Mouse (Mus musculus): ENCODE results near the gene Ppp1r15b. TPM values are rescaled to one million over a fixed set of nuclear protein-coding genes. Genes with fewer than 3 reads are reported as not detected.

The Ppp1r15b gene
- polyA plus RNA-seq, 1 experiment from 2014 or later, result 44.9 TPM

DNA sequence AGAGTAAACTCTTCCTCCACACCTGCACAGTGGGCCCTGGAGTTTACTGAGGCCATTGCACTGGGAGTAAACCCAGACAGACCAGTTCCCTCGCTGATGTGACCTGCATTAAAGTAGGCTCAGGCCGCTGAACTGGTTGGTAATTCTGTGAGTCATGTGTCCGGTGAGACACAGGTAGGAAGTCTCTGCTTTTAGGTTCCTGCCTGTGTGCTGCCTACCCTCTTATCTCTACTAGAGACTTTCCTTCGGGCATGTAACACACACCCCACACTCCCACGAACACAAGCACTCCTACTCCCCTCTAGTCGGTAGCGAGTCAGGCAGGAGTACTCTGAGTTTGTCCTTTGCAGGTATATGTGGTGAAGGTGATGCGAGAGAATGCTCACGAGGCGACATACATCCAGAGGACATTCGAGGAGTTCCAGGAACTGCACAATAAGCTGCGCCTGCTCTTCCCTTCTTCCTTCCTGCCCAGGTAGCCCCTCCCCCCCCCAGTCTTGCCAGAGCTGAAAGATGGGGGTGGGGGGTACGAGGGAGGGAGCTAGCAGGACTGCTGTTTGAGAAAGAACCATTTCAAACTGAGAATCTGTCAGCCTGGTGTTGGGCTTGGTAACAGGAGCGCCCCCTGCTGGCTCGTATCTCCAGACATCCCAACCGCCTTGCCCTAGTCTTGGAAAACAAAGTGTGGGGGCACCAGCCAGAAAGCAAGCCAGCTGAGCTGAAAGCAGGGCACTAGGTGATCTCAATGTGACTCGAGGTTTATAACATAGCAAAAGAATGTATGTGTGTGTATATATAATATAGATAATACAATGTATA, 29.8 kb upstream of the Ppp1r15b start:
- H3K4me3 ChIP-seq, result no peak overlapping the region
- peaks cover 4% of the 10 kb centered on the region for H3K4me1 ChIP-seq
- no peaks in the 10 kb centered on the region for H3K9me3 ChIP-seq
- no peaks in the 10 kb centered on the region for H3K27me3 ChIP-seq (ENCODE audit: insufficient read depth, poor library complexity, severe bottlenecking)
- peak; percentile 89 for DNase-seq (ENCODE audit: low spot score)
- H3K27ac ChIP-seq, result no peak overlapping the region
- WGBS, result 40% methylated on average over 17 of the region's 17 CpGs
- H3K36me3 ChIP-seq, result peaks cover 96% of the 10 kb centered on the region

DNA sequence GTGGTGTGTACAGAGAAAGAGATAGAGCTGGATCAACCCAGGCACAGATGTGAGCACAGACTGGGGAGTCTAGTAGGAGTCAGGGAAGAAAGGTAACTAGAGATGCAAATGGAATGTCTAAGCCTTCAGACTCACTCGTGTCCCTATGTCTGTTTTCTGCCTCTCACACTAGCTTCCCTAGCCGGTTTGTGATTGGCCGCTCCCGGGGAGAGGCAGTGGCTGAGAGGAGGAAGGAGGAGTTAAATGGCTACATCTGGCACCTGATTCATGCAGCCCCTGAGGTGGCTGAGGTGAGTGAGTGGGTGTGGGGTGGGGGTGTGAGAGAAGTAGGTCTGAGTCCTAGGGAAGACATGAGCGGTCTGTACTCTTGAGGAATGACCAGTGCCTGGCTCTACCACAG, 28.8 kb upstream of the Ppp1r15b start:
- Histone ChIP-seq H3K36me3 (peaks cover 95% of the 10 kb centered on the region), H3K4me1 (peaks cover 4% of the 10 kb centered on the region), H3K9me3 (no peaks in the 10 kb centered on the region), H3K4me3 (no peak overlapping the region), H3K27me3 (ENCODE audit: insufficient read depth, poor library complexity, severe bottlenecking) (no peaks in the 10 kb centered on the region), H3K27ac (no peak overlapping the region)
- DNase-seq (ENCODE audit: low spot score), result no peak
- 80% methylated on average over 5 of the region's 5 CpGs for WGBS

DNA sequence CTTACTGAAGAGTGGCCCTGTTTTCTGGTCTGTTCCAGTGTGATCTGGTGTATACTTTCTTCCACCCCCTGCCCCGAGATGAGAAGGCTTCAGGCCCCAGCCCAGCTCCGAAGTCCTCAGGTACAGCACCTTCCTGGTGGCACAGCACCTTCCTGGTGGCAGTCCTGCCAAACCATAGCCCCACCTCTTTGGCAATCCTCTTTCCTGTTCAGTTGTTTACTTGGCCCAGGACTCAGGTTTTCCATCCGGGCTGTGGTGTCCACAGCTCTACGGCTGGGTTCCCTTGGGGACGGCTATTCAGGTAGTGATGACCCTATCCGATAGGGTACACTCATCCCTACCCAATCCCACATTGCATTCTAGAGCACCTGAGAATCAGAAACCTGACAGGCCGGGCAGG, 27.6 kb upstream of the Ppp1r15b start:
- Histone ChIP-seq H3K9me3 (no peaks in the 10 kb centered on the region), H3K4me3 (no peak overlapping the region), H3K27me3 (ENCODE audit: insufficient read depth, poor library complexity, severe bottlenecking) (no peaks in the 10 kb centered on the region), H3K4me1 (peaks cover 4% of the 10 kb centered on the region), H3K27ac (no peak overlapping the region), H3K36me3 (peaks cover 87% of the 10 kb centered on the region)
- DNase-seq (ENCODE audit: low spot score), result no peak
- 89% methylated on average over 7 of the region's 7 CpGs for WGBS

DNA sequence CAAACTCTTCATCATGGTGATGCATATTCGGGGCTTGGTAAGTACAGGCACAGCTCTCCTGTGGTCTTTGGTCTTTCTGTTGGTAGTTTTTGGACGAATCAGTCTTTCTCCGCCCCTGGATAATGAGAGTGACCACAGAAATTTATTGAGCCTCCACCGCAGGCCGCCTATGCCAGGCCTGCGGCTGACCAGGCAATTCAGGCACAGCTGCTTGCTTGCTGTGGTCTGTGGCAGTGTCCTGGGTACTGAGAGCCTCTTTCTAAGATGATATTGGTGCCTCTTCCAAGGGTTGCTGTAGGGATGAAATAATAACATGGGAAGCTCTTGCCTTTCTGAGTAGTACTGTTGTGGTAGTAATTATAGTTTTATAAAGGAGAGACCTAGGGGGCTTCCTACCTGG, 27.1 kb upstream of the Ppp1r15b start:
- no peak overlapping the region for H3K4me3 ChIP-seq
- WGBS, result 92% methylated on average over 6 of the region's 6 CpGs
- H3K27ac ChIP-seq, result no peak overlapping the region
- no peaks in the 10 kb centered on the region for H3K9me3 ChIP-seq
- H3K4me1 ChIP-seq, result peaks cover 4% of the 10 kb centered on the region
- DNase-seq (ENCODE audit: low spot score), result no peak
- no peaks in the 10 kb centered on the region for H3K27me3 ChIP-seq (ENCODE audit: insufficient read depth, poor library complexity, severe bottlenecking)
- peaks cover 81% of the 10 kb centered on the region for H3K36me3 ChIP-seq

DNA sequence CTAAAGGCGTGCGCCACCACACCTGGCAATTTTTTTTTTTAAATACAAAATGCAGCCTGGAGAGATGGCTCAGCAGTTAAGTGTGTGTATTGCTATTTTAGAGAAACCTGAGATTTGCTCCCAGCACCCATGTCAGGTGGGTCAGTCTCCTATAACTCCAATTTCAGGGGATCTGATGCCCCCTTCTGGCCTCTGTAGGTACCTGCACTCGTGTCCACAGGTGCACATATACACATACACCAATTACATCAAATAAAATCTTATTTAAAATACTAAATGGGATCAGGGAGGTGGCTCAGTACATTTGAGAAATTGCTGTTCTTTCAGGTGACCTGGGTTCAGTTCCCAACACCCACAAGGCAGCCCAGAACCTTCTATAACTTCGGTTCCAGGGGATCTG, 14.8 kb upstream of the Ppp1r15b start:
- H3K27me3 ChIP-seq (ENCODE audit: insufficient read depth, poor library complexity, severe bottlenecking), result no peaks in the 10 kb centered on the region
- WGBS, result 89% methylated on average over 4 of the region's 4 CpGs
- no peak overlapping the region for H3K4me3 ChIP-seq
- H3K36me3 ChIP-seq, result peaks cover 2% of the 10 kb centered on the region; the same call in 1 of the 2 replicates
- peaks cover 8% of the 10 kb centered on the region; the same call in 1 of the 2 replicates for H3K4me1 ChIP-seq
- H3K27ac ChIP-seq, result no peak overlapping the region
- DNase-seq (ENCODE audit: low spot score), result no peak
- no peaks in the 10 kb centered on the region for H3K9me3 ChIP-seq

DNA sequence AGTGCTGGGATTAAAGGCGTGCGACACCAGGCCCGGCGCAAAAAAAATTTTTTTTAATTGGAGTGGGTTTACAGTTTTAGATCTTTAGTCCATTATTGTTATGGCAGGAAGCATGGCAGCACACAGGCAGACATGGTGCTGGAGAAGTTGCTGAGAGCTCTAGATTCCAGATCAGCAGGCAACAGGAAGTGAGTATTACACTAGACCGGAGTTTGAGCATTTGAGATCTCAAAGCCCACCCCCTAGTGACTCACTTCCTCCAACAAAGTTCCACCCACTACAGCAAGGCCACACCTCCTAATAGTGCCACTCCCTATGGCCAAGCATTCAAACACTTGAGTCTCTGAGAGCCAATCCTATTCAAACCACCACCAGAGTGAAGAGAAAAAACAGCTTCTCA, 12.8 kb upstream of the Ppp1r15b start:
- no peaks in the 10 kb centered on the region for H3K9me3 ChIP-seq
- H3K27me3 ChIP-seq (ENCODE audit: insufficient read depth, poor library complexity, severe bottlenecking), result no peaks in the 10 kb centered on the region
- H3K27ac ChIP-seq, result no peak overlapping the region
- no peak for DNase-seq (ENCODE audit: low spot score)
- peaks cover 12% of the 10 kb centered on the region for H3K4me1 ChIP-seq
- no peak overlapping the region for H3K4me3 ChIP-seq
- 91% methylated on average over 5 of the region's 5 CpGs for WGBS
- no peaks in the 10 kb centered on the region for H3K36me3 ChIP-seq

DNA sequence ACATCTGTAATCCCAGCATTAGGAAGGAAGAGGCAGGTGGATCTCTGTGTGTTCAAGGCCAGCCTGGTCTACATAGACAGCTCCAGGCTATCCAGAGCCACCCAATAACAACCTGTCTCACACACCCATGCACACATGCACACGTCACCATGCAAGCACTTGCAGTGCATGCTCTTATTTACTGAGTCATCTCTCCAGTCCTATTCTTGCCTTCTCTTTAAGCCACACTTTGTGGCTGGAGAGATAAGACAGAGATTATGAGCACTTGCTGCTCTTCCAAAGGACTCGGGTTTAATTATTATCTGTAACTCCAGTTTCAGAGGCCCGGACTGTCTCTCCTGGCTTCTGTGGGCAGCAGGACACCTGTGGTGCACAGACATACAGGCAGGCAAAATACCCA, 12.1 kb upstream of the Ppp1r15b start:
- Histone ChIP-seq H3K4me1 (peaks cover 12% of the 10 kb centered on the region), H3K4me3 (no peak overlapping the region), H3K27ac (no peak overlapping the region), H3K9me3 (no peaks in the 10 kb centered on the region), H3K36me3 (no peaks in the 10 kb centered on the region), H3K27me3 (ENCODE audit: insufficient read depth, poor library complexity, severe bottlenecking) (no peaks in the 10 kb centered on the region)
- peak; percentile 84 for DNase-seq (ENCODE audit: low spot score)
- 40% methylated on average over 3 of the region's 3 CpGs for WGBS

DNA sequence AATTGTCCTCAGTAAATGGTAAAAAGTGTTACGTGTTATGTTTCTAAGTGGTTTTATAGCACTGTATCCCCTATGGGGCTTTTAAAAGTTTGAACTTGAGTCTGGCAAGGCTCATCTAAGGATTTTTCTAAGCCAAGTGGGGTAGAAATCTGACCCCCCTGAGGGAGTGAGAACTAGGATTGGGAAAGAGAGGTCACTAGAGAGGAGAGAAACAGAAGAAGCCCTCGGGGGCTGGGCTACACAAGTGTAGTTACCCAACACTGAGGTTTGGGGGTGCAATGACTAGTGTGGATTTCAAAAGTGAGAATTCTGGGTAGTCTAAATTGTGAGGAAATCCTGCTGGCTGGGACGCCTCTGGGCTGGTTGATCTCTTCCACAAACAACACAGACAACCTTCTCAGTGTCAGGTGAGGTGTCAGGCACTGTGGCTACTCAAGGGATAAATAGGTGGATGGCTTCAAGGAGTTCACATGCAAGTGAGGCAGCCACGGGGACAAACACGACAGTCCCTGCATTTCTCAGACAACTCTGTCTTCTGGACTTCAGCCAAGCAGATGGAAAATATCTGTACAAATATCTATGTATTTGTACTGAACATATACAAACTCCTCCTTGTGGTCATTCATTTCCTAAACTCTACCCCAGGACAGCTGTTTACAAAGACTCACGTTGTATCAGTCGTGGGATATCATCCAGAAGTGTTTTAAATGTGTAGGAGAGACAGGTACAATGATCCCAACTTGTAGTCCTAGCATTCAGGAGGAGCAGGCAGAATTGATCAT, 10.8 kb upstream of the Ppp1r15b start:
- Histone ChIP-seq H3K9me3 (no peaks in the 10 kb centered on the region), H3K27me3 (ENCODE audit: insufficient read depth, poor library complexity, severe bottlenecking) (no peaks in the 10 kb centered on the region), H3K27ac (0 out of 2 replicates have a peak overlapping the region, but pooled peaks have one; percentile 16), H3K36me3 (no peaks in the 10 kb centered on the region), H3K4me3 (no peak overlapping the region), H3K4me1 (peaks cover 12% of the 10 kb centered on the region)
- DNase-seq (ENCODE audit: low spot score), result no peak
- WGBS, result 62% methylated on average over 7 of the region's 7 CpGs

DNA sequence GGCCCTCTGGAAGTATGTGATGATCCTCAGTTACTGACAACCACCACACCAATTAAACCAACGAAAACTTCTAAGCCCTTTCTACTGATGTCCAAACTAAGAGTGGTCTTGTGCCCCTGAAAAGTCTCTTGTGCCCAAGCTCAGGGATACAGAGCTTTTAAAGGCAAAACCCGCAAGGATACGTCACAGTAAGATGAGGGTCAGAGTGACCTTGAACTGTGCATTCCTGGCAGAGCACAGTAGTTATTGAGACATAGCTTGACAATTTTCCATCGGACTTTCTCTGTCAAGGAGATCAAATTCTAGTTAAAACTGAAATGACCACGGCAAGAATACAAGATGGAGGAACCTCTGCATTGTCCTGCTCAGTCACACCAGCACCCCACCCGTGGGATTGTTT, 9.7 kb upstream of the Ppp1r15b start:
- no peaks in the 10 kb centered on the region for H3K27me3 ChIP-seq (ENCODE audit: insufficient read depth, poor library complexity, severe bottlenecking)
- peaks cover 12% of the 10 kb centered on the region for H3K4me1 ChIP-seq
- H3K4me3 ChIP-seq, result no peak overlapping the region
- 57% methylated on average over 6 of the region's 6 CpGs for WGBS
- no peak for DNase-seq (ENCODE audit: low spot score)
- no peaks in the 10 kb centered on the region for H3K9me3 ChIP-seq
- H3K27ac ChIP-seq, result peak overlapping the region; percentile 48
- no peaks in the 10 kb centered on the region for H3K36me3 ChIP-seq

DNA sequence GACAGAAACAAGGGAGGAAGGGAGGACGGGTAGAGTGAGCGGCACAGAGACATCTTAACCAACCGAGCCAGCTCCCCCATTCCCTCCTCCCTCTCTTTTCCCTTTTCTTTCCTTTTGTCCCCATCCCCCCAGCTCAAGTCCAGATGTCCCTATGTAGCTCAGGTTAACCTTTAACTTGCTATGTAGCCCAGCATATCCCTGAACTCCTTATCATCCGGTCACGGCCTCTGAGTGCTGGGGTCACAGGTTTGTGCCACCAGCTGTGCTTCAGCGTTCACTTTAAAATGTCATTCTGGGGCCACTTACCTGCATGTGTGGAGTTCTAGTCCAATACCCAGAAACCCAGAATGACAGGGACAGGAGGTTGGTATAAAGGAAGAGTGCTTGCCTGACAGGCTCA, 6.8 kb upstream of the Ppp1r15b start:
- Histone ChIP-seq H3K9me3 (no peaks in the 10 kb centered on the region), H3K27me3 (ENCODE audit: insufficient read depth, poor library complexity, severe bottlenecking) (no peaks in the 10 kb centered on the region), H3K36me3 (no peaks in the 10 kb centered on the region), H3K4me3 (no peak overlapping the region), H3K4me1 (peaks cover 8% of the 10 kb centered on the region), H3K27ac (no peak overlapping the region)
- WGBS, result 73% methylated on average over 6 of the region's 6 CpGs
- DNase-seq (ENCODE audit: low spot score), result no peak

DNA sequence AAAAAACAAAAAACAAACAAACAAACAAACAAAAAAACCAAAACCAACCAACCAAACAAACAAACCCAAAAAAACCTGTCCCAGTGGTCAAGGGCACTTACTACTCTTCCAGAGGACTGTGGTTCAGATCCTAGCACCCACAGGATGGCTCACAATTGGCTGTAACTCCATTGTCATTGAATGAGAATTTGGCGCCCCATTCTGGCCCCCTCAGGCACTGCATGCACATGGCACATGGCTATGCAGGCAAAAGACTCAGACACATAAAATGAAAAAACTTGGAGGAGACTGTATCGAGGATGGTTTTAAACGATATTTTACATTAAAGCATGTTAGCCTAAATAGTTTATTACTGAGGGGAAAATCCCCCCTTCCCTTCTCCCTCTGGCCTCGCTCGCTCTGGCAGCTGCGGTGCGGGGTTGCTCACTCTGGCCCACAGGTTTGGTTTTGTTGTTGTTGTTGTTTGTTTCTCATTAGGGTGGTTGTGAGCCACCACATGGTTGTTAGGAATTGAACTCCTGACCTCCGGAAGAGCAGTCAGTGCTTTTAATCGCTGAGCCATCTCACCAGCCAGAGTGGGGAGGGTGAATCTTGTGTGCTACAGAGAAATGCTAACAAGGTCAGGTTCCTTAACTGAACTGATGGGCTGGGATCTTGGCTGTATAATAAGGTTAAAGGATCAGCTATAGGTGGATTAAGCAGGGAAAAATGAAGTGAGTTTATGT, 5.1 kb upstream of the Ppp1r15b start:
- Histone ChIP-seq H3K36me3 (no peaks in the 10 kb centered on the region), H3K27ac (no peak overlapping the region), H3K4me3 (no peak overlapping the region), H3K4me1 (peaks cover 13% of the 10 kb centered on the region), H3K27me3 (ENCODE audit: insufficient read depth, poor library complexity, severe bottlenecking) (no peaks in the 10 kb centered on the region), H3K9me3 (no peaks in the 10 kb centered on the region)
- WGBS, result 89% methylated on average over 9 of the region's 9 CpGs
- DNase-seq (ENCODE audit: low spot score), result no peak

DNA sequence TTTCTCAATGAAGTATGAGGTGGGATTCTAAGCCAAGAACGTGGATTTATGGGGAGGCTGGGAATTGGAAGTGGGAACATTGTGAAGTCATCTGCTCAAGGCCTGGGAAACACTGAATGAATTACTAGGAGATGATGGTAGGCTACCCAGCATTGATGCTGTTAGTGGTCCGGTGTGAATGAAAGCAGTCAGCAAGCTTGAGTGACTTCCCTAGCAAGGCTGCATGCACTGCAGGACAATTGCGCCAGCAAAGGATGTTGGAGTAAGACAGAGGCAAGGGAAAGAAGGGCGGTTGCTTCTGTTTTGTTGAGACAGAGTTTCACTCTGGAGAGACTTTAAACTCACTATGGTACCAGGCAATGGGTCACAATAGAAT, 4.6 kb upstream of the Ppp1r15b start:
- no peaks in the 10 kb centered on the region for H3K27me3 ChIP-seq (ENCODE audit: insufficient read depth, poor library complexity, severe bottlenecking)
- H3K9me3 ChIP-seq, result no peaks in the 10 kb centered on the region
- H3K36me3 ChIP-seq, result no peaks in the 10 kb centered on the region
- H3K4me3 ChIP-seq, result no peak overlapping the region
- peaks cover 9% of the 10 kb centered on the region for H3K4me1 ChIP-seq
- 78% methylated on average over 4 of the region's 4 CpGs for WGBS
- H3K27ac ChIP-seq, result no peak overlapping the region
- DNase-seq (ENCODE audit: low spot score), result no peak

DNA sequence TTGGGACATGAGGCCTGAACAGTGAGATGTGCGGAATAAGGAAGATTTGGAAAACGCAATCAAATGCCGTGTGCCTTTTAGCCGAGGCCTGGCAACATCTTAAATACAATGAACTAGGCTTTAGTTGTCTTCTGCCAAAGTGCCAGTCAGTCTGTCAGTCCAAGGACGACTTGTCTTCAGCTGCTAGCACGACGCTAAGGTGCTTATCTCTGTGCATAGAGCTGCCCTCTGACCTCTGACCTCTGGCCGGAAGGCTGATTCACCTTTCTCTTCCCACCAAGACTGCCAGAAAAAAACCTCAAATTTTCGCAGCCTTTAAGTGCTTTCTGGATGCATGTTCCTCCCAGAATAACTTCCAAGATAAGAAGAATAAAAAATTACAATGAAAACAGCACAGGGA, 3.6 kb upstream of the Ppp1r15b start:
- WGBS, result 43% methylated on average over 9 of the region's 9 CpGs
- H3K27ac ChIP-seq, result no peak overlapping the region

More for the DNA sequence above, 3.6 kb upstream of the Ppp1r15b start:
- Histone ChIP-seq H3K4me1 (peaks cover 7% of the 10 kb centered on the region; the same call in 1 of the 2 replicates), H3K9me3 (no peaks in the 10 kb centered on the region), H3K36me3 (peaks cover 1% of the 10 kb centered on the region; the same call in 1 of the 2 replicates), H3K4me3 (no peak overlapping the region), H3K27me3 (ENCODE audit: insufficient read depth, poor library complexity, severe bottlenecking) (no peaks in the 10 kb centered on the region)
- no peak for DNase-seq (ENCODE audit: low spot score)
